Mouse (Mus musculus): ENCODE measurements around the gene Atxn1. TPM values are rescaled to one million over a fixed set of nuclear protein-coding genes. Genes with fewer than 3 reads are reported as not detected.

Atxn1 gene
- total and polyA plus RNA-seq, 3 experiments = 8.0 to 13.1 (median 9.7) TPM

- H3K9me3 ChIP-seq (replicated peaks; ENCODE audit: low read length) = no peaks in the 10 kb centered on the region
- H3K27ac ChIP-seq (ENCODE audit: insufficient read depth, low read depth) = no peak overlapping the region
- H3K9ac ChIP-seq (ENCODE audit: insufficient read depth, low read depth) = no peak overlapping the region
- peaks cover 39 to 91% of the 10 kb centered on the region in 2 experiments for H3K4me1 ChIP-seq (ENCODE audit: control insufficient read depth in 1 of 2, insufficient read depth in 2 of 2)
- H3K4me2 ChIP-seq (ENCODE audit: insufficient read depth, low read depth, poor library complexity, severe bottlenecking) = no peak overlapping the region
- in situ Hi-C loops (cut with MboI; ENCODE audit: low pct_ligation_motif_present, low pct_unique_long_range_greater_than_20kb, low sequenced_read_pairs) = no loop called here
- no peaks in the 10 kb centered on the region for H3K27me3 ChIP-seq (replicated peaks)
- DNase-seq (ENCODE audit: extremely low read depth) = no peak
- no peak overlapping the region for H3K4me3 ChIP-seq (replicated peaks in 1 of 3; ENCODE audit: low read depth in 2 of 3, low read length in 2 of 3, poor library complexity in 1 of 3)
- H3K79me2 ChIP-seq (replicated peaks; ENCODE audit: control insufficient read depth, extremely low read depth, insufficient read depth, poor library complexity, severe bottlenecking) = peaks cover 48% of the 10 kb centered on the region
- dilution Hi-C loops (cut with MboI; ENCODE audit: extremely low pct_ligation_motif_present, extremely low pct_unique_long_range_greater_than_20kb, low sequenced_read_pairs) = no loop called here
- no peak for TF ChIP-seq IRF4 (IDR thresholded peaks at IDR 0.05; ENCODE audit: low read depth, low read length)
- no peak for TF ChIP-seq CHD2 (IDR thresholded peaks at IDR 0.05; ENCODE audit: low read length)
- no peak for TF ChIP-seq EP300 (IDR thresholded peaks at IDR 0.05; ENCODE audit: low read length)
- no peak for TF ChIP-seq TCF12 (IDR thresholded peaks at IDR 0.05; ENCODE audit: low read depth, low read length)
- no peak for TF ChIP-seq JUN (IDR thresholded peaks at IDR 0.05; ENCODE audit: insufficient read depth, low read depth, low read length)
- no peak for TF ChIP-seq MYC (IDR thresholded peaks at IDR 0.05; ENCODE audit: low read depth, low read length)
- TF ChIP-seq KAT2A (IDR thresholded peaks at IDR 0.05; ENCODE audit: insufficient replicate concordance, low read length) = no peak
- TF ChIP-seq HCFC1 (IDR thresholded peaks at IDR 0.05; ENCODE audit: low read depth, low read length) = no peak
- TF ChIP-seq MAX (IDR thresholded peaks at IDR 0.05; ENCODE audit: low read length) = no peak
- TF ChIP-seq USF2 (conservative IDR thresholded peaks at IDR 0.05; ENCODE audit: low read depth, low read length) = no peak
- TF ChIP-seq ZC3H11A (IDR thresholded peaks at IDR 0.05; ENCODE audit: low read depth, low read length) = no peak
- TF ChIP-seq MEF2A (IDR thresholded peaks at IDR 0.05; ENCODE audit: borderline replicate concordance, low read depth, low read length) = no peak
- TF ChIP-seq RCOR1 (conservative IDR thresholded peaks at IDR 0.05; ENCODE audit: low read depth, low read length) = no peak
- TF ChIP-seq NELFE (IDR thresholded peaks at IDR 0.05; ENCODE audit: low read depth, low read length) = no peak
- TF ChIP-seq E2F4 (IDR thresholded peaks at IDR 0.05; ENCODE audit: insufficient replicate concordance, low read depth, low read length) = no peak
- no peak for TF ChIP-seq CTCF (conservative IDR thresholded peaks at IDR 0.05 in 1 of 2, IDR thresholded peaks at IDR 0.05 in 1 of 2; ENCODE audit: low read depth in 2 of 2, low read length in 2 of 2)
- no peak for TF ChIP-seq SMC3 (IDR thresholded peaks at IDR 0.05; ENCODE audit: low read depth, low read length)
- H3K36me3 ChIP-seq (replicated peaks in 1 of 2; ENCODE audit: control insufficient read depth in 1 of 2, insufficient read depth in 1 of 2, low read length in 1 of 2) = peaks cover 0 to 53% of the 10 kb centered on the region in 2 experiments
Measured at GRCm38 (mm10) chr13:45915026-45915425, 49.8 kb downstream of the Atxn1 start.

- in situ Hi-C loops (cut with MboI; ENCODE audit: low pct_ligation_motif_present, low pct_unique_long_range_greater_than_20kb, low sequenced_read_pairs) = no loop called here
- peaks cover 53% of the 10 kb centered on the region for H3K79me2 ChIP-seq (replicated peaks; ENCODE audit: control insufficient read depth, extremely low read depth, insufficient read depth, poor library complexity, severe bottlenecking)
Measured at GRCm38 (mm10) chr13:45914117-45914516, 50.7 kb downstream of the Atxn1 start.

More at GRCm38 (mm10) chr13:45914117-45914516, 50.7 kb downstream of the Atxn1 start:
- Histone ChIP-seq H3K9ac (ENCODE audit: insufficient read depth, low read depth) (no peak overlapping the region), H3K4me3 (replicated peaks in 1 of 3; ENCODE audit: low read depth in 2 of 3, low read length in 2 of 3, poor library complexity in 1 of 3) (no peak overlapping the region), H3K27ac (ENCODE audit: insufficient read depth, low read depth) (no peak overlapping the region), H3K36me3 (replicated peaks in 1 of 2; ENCODE audit: control insufficient read depth in 1 of 2, insufficient read depth in 1 of 2, low read length in 1 of 2) (peaks cover 0 to 53% of the 10 kb centered on the region in 2 experiments), H3K4me1 (ENCODE audit: control insufficient read depth in 1 of 2, insufficient read depth in 2 of 2) (peaks cover 44 to 94% of the 10 kb centered on the region in 2 experiments), H3K9me3 (replicated peaks; ENCODE audit: low read length) (no peaks in the 10 kb centered on the region), H3K27me3 (replicated peaks) (no peaks in the 10 kb centered on the region), H3K4me2 (ENCODE audit: insufficient read depth, low read depth, poor library complexity, severe bottlenecking) (no peak overlapping the region)
- no peak for DNase-seq (ENCODE audit: extremely low read depth)
- TF ChIP-seq TCF12 (IDR thresholded peaks at IDR 0.05; ENCODE audit: low read depth, low read length) (no peak), ZC3H11A (IDR thresholded peaks at IDR 0.05; ENCODE audit: low read depth, low read length) (no peak), E2F4 (IDR thresholded peaks at IDR 0.05; ENCODE audit: insufficient replicate concordance, low read depth, low read length) (no peak), MYC (IDR thresholded peaks at IDR 0.05; ENCODE audit: low read depth, low read length) (no peak), RCOR1 (conservative IDR thresholded peaks at IDR 0.05; ENCODE audit: low read depth, low read length) (no peak), USF1 (IDR thresholded peaks at IDR 0.05; ENCODE audit: low read depth, low read length) (no peak), MAZ (IDR thresholded peaks at IDR 0.05; ENCODE audit: low read depth, low read length) (no peak), NELFE (IDR thresholded peaks at IDR 0.05; ENCODE audit: low read depth, low read length) (no peak), POLR2A (IDR thresholded peaks at IDR 0.05; ENCODE audit: low read depth, low read length) (no peak), CTCF (conservative IDR thresholded peaks at IDR 0.05 in 1 of 2, IDR thresholded peaks at IDR 0.05 in 1 of 2; ENCODE audit: low read depth in 2 of 2, low read length in 2 of 2) (no peak), MAFK (IDR thresholded peaks at IDR 0.05; ENCODE audit: insufficient replicate concordance, low read length) (no peak), MEF2A (IDR thresholded peaks at IDR 0.05; ENCODE audit: borderline replicate concordance, low read depth, low read length) (no peak), ETS1 (conservative IDR thresholded peaks at IDR 0.05; ENCODE audit: low read depth, low read length) (no peak), TBP (conservative IDR thresholded peaks at IDR 0.05; ENCODE audit: low read depth, low read length) (no peak)
- dilution Hi-C loops (cut with MboI; ENCODE audit: extremely low pct_ligation_motif_present, extremely low pct_unique_long_range_greater_than_20kb, low sequenced_read_pairs) = no loop called here
